Mouse (Mus musculus) MEL (cell line): ENCODE results near the gene Kif5c. TPM values are rescaled to one million over a fixed set of nuclear protein-coding genes. Genes with fewer than 3 reads are reported as not detected.
A peak's percentile ranks its signal among the peaks of the same experiment; 100 is the strongest.

ENCODE experiments used
- DNase-seq: peaks from one replicate; pipeline ENCODE4 v3.0.0; 2011; ENCODE audit warnings: low read depth, low spot score
- H3K27ac ChIP-seq: 2 replicates; pipeline ENCODE4 v1.5.1; 2012; ENCODE audit warnings: low read depth, mild to moderate bottlenecking, control low read depth, low read length, moderate library complexity; ENCODE audit not compliant: control insufficient read depth
- H3K27me3 ChIP-seq, 2 experiments: fragments of 150-350 bp in 1 of 2; sonication (generic) in 1 of 2; 2 replicates each; pipeline ENCODE4 v1.6.1; 2012; ENCODE audit warnings: low read length in 2 of 2, mild to moderate bottlenecking in 2 of 2, improper control_type of control experiment in 1 of 2, moderate library complexity in 1 of 2; ENCODE audit not compliant: insufficient read depth in 2 of 2, control insufficient read depth in 1 of 2
- H3K36me3 ChIP-seq, 2 experiments: 2 replicates each; pipeline ENCODE4 v1.6.1; 2012 to 2014; ENCODE audit warnings: low read length in 2 of 2, improper control_type of control experiment in 1 of 2, inconsistent platforms in 1 of 2, mild to moderate bottlenecking in 1 of 2; ENCODE audit not compliant: insufficient read depth in 2 of 2, control insufficient read depth in 1 of 2
- H3K4me1 ChIP-seq, 2 experiments: fragments of 150-350 bp in 1 of 2; sonication (generic) in 1 of 2; 2 replicates each; pipeline ENCODE4 v1.6.1; 2012; ENCODE audit warnings: low read length in 2 of 2, improper control_type of control experiment in 1 of 2, mild to moderate bottlenecking in 1 of 2; ENCODE audit not compliant: insufficient read depth in 2 of 2, control insufficient read depth in 1 of 2
- H3K4me3 ChIP-seq, 2 experiments: fragments of 150-350 bp in 1 of 2; sonication (generic) in 1 of 2; 2 replicates each; pipeline ENCODE4 v1.5.1; 2012; ENCODE audit warnings: low read depth in 2 of 2, low read length in 2 of 2, mild to moderate bottlenecking in 2 of 2, moderate library complexity in 2 of 2, control low read depth in 1 of 2, improper control_type of control experiment in 1 of 2; ENCODE audit not compliant: control insufficient read depth in 1 of 2, insufficient read depth in 1 of 2
- H3K79me2 ChIP-seq: 2 replicates; pipeline ENCODE4 v1.6.1; 2012; ENCODE audit warnings: mild to moderate bottlenecking, low read length, moderate library complexity; ENCODE audit not compliant: control insufficient read depth, poor library complexity, insufficient read depth
- H3K9ac ChIP-seq: 2 replicates; pipeline ENCODE4 v1.6.1; 2012; ENCODE audit warnings: low read depth, mild to moderate bottlenecking, control low read depth, low read length, moderate library complexity; ENCODE audit not compliant: control insufficient read depth, poor library complexity, severe bottlenecking
- H3K9me3 ChIP-seq: fragments of 150-350 bp; sonication (generic); replicated peaks from 2 replicates; pipeline ENCODE4 v1.6.1; 2012; ENCODE audit warnings: mild to moderate bottlenecking, low read length, improper control_type of control experiment, moderate library complexity; ENCODE audit not compliant: insufficient read depth
- BHLHE40 ChIP-seq: IDR thresholded peaks from 2 replicates; pipeline ENCODE4 v1.6.1; 2012; ENCODE audit warnings: low read depth, mild to moderate bottlenecking, inconsistent platforms, low read length, improper control_type of control experiment, borderline replicate concordance
- CHD2 ChIP-seq: IDR thresholded peaks from 2 replicates; pipeline ENCODE4 v1.6.1; 2011; ENCODE audit warnings: low read length, improper control_type of control experiment
- CTCF ChIP-seq, 3 experiments: IDR thresholded peaks in 2 of 3; conservative IDR thresholded peaks in 1 of 3; 2 replicates each; pipeline ENCODE4 v1.5.1; 2011 to 2012; ENCODE audit warnings: low read length in 3 of 3, low read depth in 2 of 3, mild to moderate bottlenecking in 2 of 3, improper control_type of control experiment in 1 of 3, inconsistent platforms in 1 of 3, mixed read lengths in 1 of 3, moderate library complexity in 1 of 3; ENCODE audit not compliant: control insufficient read depth in 1 of 3, insufficient read depth in 1 of 3, poor library complexity in 1 of 3, severe bottlenecking in 1 of 3
- ELF1 ChIP-seq: IDR thresholded peaks from 2 replicates; pipeline ENCODE4 v1.6.1; 2014; ENCODE audit warnings: low read depth, mild to moderate bottlenecking, inconsistent platforms, low read length, improper control_type of control experiment, moderate library complexity
- EP300 ChIP-seq, 2 experiments: IDR thresholded peaks; 2 replicates each; pipeline ENCODE4 v1.6.1; 2011; ENCODE audit warnings: improper control_type of control experiment in 2 of 2, low read length in 2 of 2, low read depth in 1 of 2, mild to moderate bottlenecking in 1 of 2
- GATA1 ChIP-seq: IDR thresholded peaks from 2 replicates; pipeline ENCODE4 v1.6.1; 2011; ENCODE audit warnings: low read depth, low read length, improper control_type of control experiment
- JUND ChIP-seq: IDR thresholded peaks from 2 replicates; pipeline ENCODE4 v1.6.1; 2011; ENCODE audit warnings: low read depth, mild to moderate bottlenecking, improper control_type of control experiment, low read length
- MAZ ChIP-seq: IDR thresholded peaks from 2 replicates; pipeline ENCODE4 v1.6.1; 2012; ENCODE audit warnings: low read depth, mild to moderate bottlenecking, inconsistent platforms, low read length, improper control_type of control experiment
- MYB ChIP-seq: IDR thresholded peaks from 2 replicates; pipeline ENCODE4 v1.6.1; 2011; ENCODE audit warnings: mild to moderate bottlenecking, low read depth, low read length, improper control_type of control experiment
- MYC ChIP-seq: IDR thresholded peaks from 2 replicates; pipeline ENCODE4 v1.6.1; 2011; ENCODE audit warnings: low read depth, mild to moderate bottlenecking, low read length, improper control_type of control experiment, moderate library complexity
- NELFE ChIP-seq: IDR thresholded peaks from 2 replicates; pipeline ENCODE4 v1.6.1; 2011; ENCODE audit warnings: low read depth, low read length, improper control_type of control experiment
- NRF1 ChIP-seq: IDR thresholded peaks from 2 replicates; pipeline ENCODE4 v1.6.1; 2014; ENCODE audit warnings: low read depth, mild to moderate bottlenecking, inconsistent platforms, low read length, improper control_type of control experiment, moderate library complexity; ENCODE audit not compliant: poor library complexity, insufficient read depth, severe bottlenecking
- POLR2AphosphoS5 ChIP-seq: IDR thresholded peaks from 2 replicates; pipeline ENCODE4 v1.6.1; 2012; ENCODE audit warnings: low read depth, borderline replicate concordance, mild to moderate bottlenecking, inconsistent platforms, low read length, moderate library complexity, mixed read lengths
- RCOR1 ChIP-seq: IDR thresholded peaks from 2 replicates; pipeline ENCODE4 v1.6.1; 2012; ENCODE audit warnings: low read depth, mild to moderate bottlenecking, inconsistent platforms, low read length, improper control_type of control experiment
- SMC3 ChIP-seq: IDR thresholded peaks from 2 replicates; pipeline ENCODE4 v1.6.1; 2011; ENCODE audit warnings: low read depth, low read length, improper control_type of control experiment
- TAL1 ChIP-seq: IDR thresholded peaks from 2 replicates; pipeline ENCODE4 v1.6.1; 2012; ENCODE audit warnings: mild to moderate bottlenecking, inconsistent platforms, low read length, moderate library complexity, mixed read lengths
- TBP ChIP-seq: IDR thresholded peaks from 2 replicates; pipeline ENCODE4 v1.8.0; 2011; ENCODE audit warnings: low read depth, low read length, improper control_type of control experiment
- TCF12 ChIP-seq: IDR thresholded peaks from 2 replicates; pipeline ENCODE4 v1.6.1; 2014; ENCODE audit warnings: low read depth, mild to moderate bottlenecking, inconsistent platforms, low read length, improper control_type of control experiment, moderate library complexity
- UBTF ChIP-seq: IDR thresholded peaks from 2 replicates; pipeline ENCODE4 v1.6.1; 2012; ENCODE audit warnings: low read depth, mild to moderate bottlenecking, inconsistent platforms, low read length, improper control_type of control experiment, moderate library complexity, borderline replicate concordance; ENCODE audit not compliant: insufficient read depth
- USF1 ChIP-seq: IDR thresholded peaks from 2 replicates; pipeline ENCODE4 v1.6.1; 2014; ENCODE audit warnings: low read depth, mild to moderate bottlenecking, inconsistent platforms, low read length, improper control_type of control experiment, moderate library complexity
- ZC3H11A ChIP-seq: IDR thresholded peaks from 2 replicates; pipeline ENCODE4 v1.6.1; 2012; ENCODE audit warnings: low read depth, mild to moderate bottlenecking, inconsistent platforms, low read length, improper control_type of control experiment
- ZKSCAN1 ChIP-seq: IDR thresholded peaks from 2 replicates; pipeline ENCODE4 v1.6.1; 2012; ENCODE audit warnings: low read depth, mild to moderate bottlenecking, inconsistent platforms, low read length, improper control_type of control experiment, moderate library complexity
- polyA plus RNA-seq, 2 experiments: library from polyadenylated mRNA; stranded (reverse) in 1 of 2; unstranded in 1 of 2; fragments of >175 nt in 1 of 2; fragments of >200 nt in 1 of 2; gene quantifications; 2 replicates each; pipeline versions ENCODE4 v1.2.1 to v1.2.4; 2012; ENCODE audit warnings: low replicate concordance in 2 of 2, low read depth in 1 of 2; ENCODE audit not compliant: insufficient read length in 2 of 2, insufficient read depth in 1 of 2, missing spikeins in 1 of 2
- total RNA-seq: library from RNA; depleted of rRNA; stranded (reverse); fragments of 300-350 nt; gene quantifications from 2 replicates; pipeline ENCODE4 v1.2.3, GENCODE M21; 2012

Gene Kif5c
- total and polyA plus RNA-seq, 3 experiments = 0.26 to 0.39 TPM; not detected in 1

DNA sequence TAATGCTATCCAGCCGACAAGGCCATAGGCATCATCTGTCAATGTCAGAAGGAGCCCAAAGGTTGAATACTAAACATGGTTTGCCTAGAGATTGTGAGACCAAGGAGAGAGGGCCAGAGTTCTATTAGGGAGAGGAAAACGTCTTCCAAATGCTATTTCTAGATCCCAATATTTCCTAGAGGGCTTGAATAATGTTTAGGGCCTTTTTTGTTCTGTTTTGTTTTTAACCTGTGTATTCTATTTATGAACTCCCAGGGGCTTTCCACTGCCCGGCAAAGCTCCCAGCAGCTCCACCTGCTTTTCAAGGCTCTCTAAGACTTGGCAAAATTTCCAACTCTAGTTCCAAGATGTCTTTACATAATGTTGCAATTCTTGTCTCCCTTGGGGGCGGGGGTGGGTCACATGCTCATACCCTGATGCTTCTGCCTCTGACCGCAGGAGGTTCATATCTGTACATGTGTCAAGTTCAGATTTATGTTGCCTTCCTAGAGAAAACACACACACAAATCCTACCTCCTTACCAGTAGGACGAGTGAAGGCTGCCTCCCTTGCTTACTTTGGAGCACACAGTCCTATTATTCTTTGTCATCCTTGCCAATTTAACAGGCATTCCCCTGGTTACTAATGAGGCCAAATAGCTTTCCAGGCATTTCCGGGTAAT lies 18.9 kb upstream of the Kif5c start:
- Histone ChIP-seq H3K27me3 (no peaks in the 10 kb centered on the region; a peak in 2 of 4 replicates), H3K9ac (no peak overlapping the region), H3K79me2 (no peaks in the 10 kb centered on the region), H3K4me1 (no peaks in the 10 kb centered on the region), H3K36me3 (no peaks in the 10 kb centered on the region), H3K27ac (no peak overlapping the region), H3K9me3 (no peaks in the 10 kb centered on the region), H3K4me3 (no peak overlapping the region)
- TF ChIP-seq CHD2 = no peak
- no peak for TF ChIP-seq TCF12
- no peak for TF ChIP-seq MYC
- TF ChIP-seq POLR2AphosphoS5 = no peak
- no peak for TF ChIP-seq CTCF (IDR thresholded peaks at IDR 0.05 in 2 of 3, conservative IDR thresholded peaks at IDR 0.05 in 1 of 3; ENCODE audit: control insufficient read depth in 1 of 3, insufficient read depth in 1 of 3, low read depth in 2 of 3, low read length in 3 of 3, poor library complexity in 1 of 3, severe bottlenecking in 1 of 3)
- TF ChIP-seq ZKSCAN1 = no peak
- TF ChIP-seq ZC3H11A = no peak
- no peak for TF ChIP-seq BHLHE40
- no peak for DNase-seq

DNA sequence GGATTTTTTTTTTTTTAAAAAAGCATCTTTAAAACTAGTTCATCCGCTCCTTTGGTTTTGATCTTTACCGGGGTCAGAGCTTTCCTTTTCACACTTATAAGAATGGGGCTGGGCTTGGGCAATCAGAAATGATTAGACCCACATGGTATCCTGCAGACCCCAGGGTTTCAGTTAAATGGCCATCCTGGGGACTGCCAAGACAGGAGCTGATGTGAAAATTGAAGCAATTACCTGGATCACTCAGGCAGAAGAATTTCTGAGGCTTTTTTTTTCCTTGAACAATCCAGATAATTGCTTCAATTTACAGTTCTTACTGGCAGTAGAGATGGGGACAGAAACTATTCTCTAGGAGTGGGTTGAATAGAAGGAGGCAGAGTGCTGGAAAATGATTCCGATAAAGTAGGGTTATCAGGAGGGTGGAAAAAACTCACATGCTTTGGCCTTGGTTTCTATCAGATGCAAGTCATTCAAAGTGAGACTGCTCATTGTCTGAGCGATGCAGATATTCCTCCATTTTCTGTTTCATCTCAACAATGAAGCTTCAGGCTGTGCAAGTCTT lies 16.2 kb upstream of the Kif5c start:
- no peaks in the 10 kb centered on the region for H3K4me1 ChIP-seq

DNA sequence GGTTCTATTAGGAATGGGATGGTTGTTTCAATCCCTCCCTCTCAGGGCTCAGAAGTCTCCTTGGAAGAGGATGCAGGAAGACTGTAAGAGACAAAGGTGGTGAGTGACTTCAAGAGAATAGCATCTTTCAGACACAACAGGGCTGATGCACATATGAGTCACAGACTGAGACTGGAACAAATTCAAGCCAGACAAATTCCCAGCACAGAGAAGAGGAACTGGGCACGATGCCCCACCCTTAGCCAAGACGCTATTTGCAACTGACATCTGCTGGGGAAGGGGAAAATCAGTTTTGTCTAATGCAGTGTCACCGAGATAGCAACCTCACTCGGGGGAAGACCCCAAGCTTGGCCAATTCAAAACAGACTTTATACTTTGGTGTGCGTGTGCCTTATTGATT lies 9.5 kb upstream of the Kif5c start:
- no peak overlapping the region for H3K4me3 ChIP-seq
- H3K36me3 ChIP-seq = no peaks in the 10 kb centered on the region
- H3K27ac ChIP-seq = no peak overlapping the region
- peak; percentile 31 for DNase-seq
- no peaks in the 10 kb centered on the region for H3K79me2 ChIP-seq
- H3K9me3 ChIP-seq = no peaks in the 10 kb centered on the region
- H3K27me3 ChIP-seq = no peaks in the 10 kb centered on the region
- H3K4me1 ChIP-seq = no peaks in the 10 kb centered on the region
- no peak overlapping the region for H3K9ac ChIP-seq
- TF ChIP-seq CHD2 = no peak
- TF ChIP-seq POLR2AphosphoS5 = no peak
- no peak for TF ChIP-seq TCF12
- TF ChIP-seq ZKSCAN1 = no peak
- TF ChIP-seq MYB = no peak
- TF ChIP-seq RCOR1 = no peak
- no peak for TF ChIP-seq TAL1
- no peak for TF ChIP-seq BHLHE40
- no peak for TF ChIP-seq NRF1

More for the DNA sequence above, 16.2 kb upstream of the Kif5c start:
- no peak overlapping the region for H3K27ac ChIP-seq
- DNase-seq = no peak
- H3K4me3 ChIP-seq = no peak overlapping the region
- H3K36me3 ChIP-seq = no peaks in the 10 kb centered on the region
- no peaks in the 10 kb centered on the region for H3K9me3 ChIP-seq
- no peaks in the 10 kb centered on the region; a peak in 1 of 4 replicates for H3K27me3 ChIP-seq
- no peak overlapping the region for H3K9ac ChIP-seq
- H3K79me2 ChIP-seq = no peaks in the 10 kb centered on the region
- TF ChIP-seq UBTF (no peak), NELFE (no peak), MYC (no peak), TCF12 (no peak), JUND (no peak), MYB (no peak), ELF1 (no peak), RCOR1 (no peak), USF1 (no peak), TBP (no peak), MAZ (no peak), SMC3 (no peak), EP300 (IDR thresholded peaks at IDR 0.05; ENCODE audit: low read depth in 1 of 2, low read length in 2 of 2) (no peak), GATA1 (no peak)
